Mouse (Mus musculus): ENCODE results near the gene Fktn.

DNA sequence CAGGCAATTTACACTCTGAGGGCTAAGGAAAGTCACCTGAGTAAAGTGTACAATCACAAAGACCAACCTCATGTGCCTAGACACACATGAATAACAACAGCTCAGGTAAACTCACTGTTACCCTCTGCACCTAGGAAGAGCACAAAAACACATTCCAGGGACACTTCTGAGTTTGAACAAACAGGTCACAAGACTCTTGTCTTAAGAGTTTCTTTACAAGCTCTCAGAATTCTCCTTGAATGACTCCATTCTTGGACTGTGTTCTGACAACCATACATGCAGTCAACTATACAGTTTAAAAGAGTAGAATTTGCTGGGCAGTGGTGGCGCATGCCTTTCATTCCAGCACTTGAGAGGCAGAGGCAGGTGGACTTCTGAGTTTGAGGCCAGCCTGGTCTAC is 14.3 kb downstream of the Fktn start:
- TF ChIP-seq CTCF (IDR thresholded peaks at IDR 0.05), result no peak
- TF ChIP-seq POLR2A (IDR thresholded peaks at IDR 0.05; ENCODE audit: insufficient read depth, low read depth, low read length), result no peak
